Mouse (Mus musculus) heart, adult 2 months (tissue): ENCODE data around the gene Gm9112. TPM values are rescaled to one million over a fixed set of nuclear protein-coding genes. Genes with fewer than 3 reads are reported as not detected.
A peak's percentile ranks its signal among the peaks of the same experiment; 100 is the strongest.

Experiments used
- DNase-seq, 2 experiments: peaks; one replicate each; pipeline ENCODE4 v3.0.0; 2021
- H3K27ac ChIP-seq: fragments of 200-600 bp; 2 replicates; pipeline ENCODE4 v1.8.1; 2022
- H3K27me3 ChIP-seq: fragments of 200-500 bp; 2 replicates; pipeline ENCODE4 v1.6.1; 2012; ENCODE audit warnings: mild to moderate bottlenecking, low read length, inconsistent platforms, mixed read lengths; ENCODE audit not compliant: control insufficient read depth, insufficient read depth
- H3K36me3 ChIP-seq: fragments of 200-500 bp; 2 replicates; pipeline ENCODE4 v1.6.1; 2012; ENCODE audit warnings: low read length, inconsistent platforms; ENCODE audit not compliant: control insufficient read depth, insufficient read depth
- H3K4me1 ChIP-seq: fragments of 200-500 bp; 2 replicates; pipeline ENCODE4 v1.6.1; 2011; ENCODE audit warnings: low read length; ENCODE audit not compliant: control insufficient read depth, insufficient read depth
- H3K4me3 ChIP-seq: fragments of 200-600 bp; 2 replicates; pipeline ENCODE4 v1.8.1; 2022
- H3K79me2 ChIP-seq: fragments of 200-500 bp; replicated peaks from 2 replicates; pipeline ENCODE4 v1.6.1; 2012; ENCODE audit warnings: mild to moderate bottlenecking, inconsistent platforms, low read length, moderate library complexity, mixed read lengths; ENCODE audit not compliant: control insufficient read depth, insufficient read depth
- H3K9ac ChIP-seq: fragments of 200-500 bp; 2 replicates; pipeline ENCODE4 v1.6.1; 2012; ENCODE audit warnings: low read depth, mild to moderate bottlenecking, control low read depth, inconsistent platforms, low read length, mixed read lengths
- CTCF ChIP-seq: fragments of 200-600 bp; IDR thresholded peaks from 2 replicates; pipeline ENCODE4 v1.8.1; 2022; ENCODE audit warnings: antibody characterized with exemption, mild to moderate bottlenecking, moderate library complexity
- EP300 ChIP-seq: fragments of 200-500 bp; IDR thresholded peaks from 2 replicates; pipeline ENCODE4 v1.6.1; 2011; ENCODE audit warnings: low read depth, low read length, control low read depth; ENCODE audit not compliant: insufficient read depth
- POLR2A ChIP-seq: fragments of 200-500 bp; IDR thresholded peaks from 2 replicates; pipeline ENCODE4 v1.6.1; 2011; ENCODE audit warnings: mild to moderate bottlenecking, low read depth, low read length, control low read depth; ENCODE audit not compliant: insufficient read depth
- WGBS: fragments of 180-500 bp; shearing (Covaris S2); methylation state at CpG from one replicate; pipeline ENCODE4 v1.1.7; 2018; 5-methylcytosine and 5-hydroxymethylcytosine counted together
- intact Hi-C: fragments of 180-260 bp; cut with DNase I; formaldehyde crosslinking; loops from one replicate; pipeline ENCODE4 v1.15.1; 2025
- polyA plus RNA-seq: library from polyadenylated mRNA; depleted of rRNA; stranded (reverse); fragments of >200 nt; gene quantifications from 2 replicates; pipeline ENCODE4 v1.2.3, GENCODE M21; 2012; rRNA removed
- total RNA-seq, 2 experiments: library from RNA; stranded (reverse); gene quantifications; 2 replicates each; pipeline ENCODE4 v1.2.3; 2021

Gene Gm9112
- total and polyA plus RNA-seq, 3 experiments: not detected

DNA sequence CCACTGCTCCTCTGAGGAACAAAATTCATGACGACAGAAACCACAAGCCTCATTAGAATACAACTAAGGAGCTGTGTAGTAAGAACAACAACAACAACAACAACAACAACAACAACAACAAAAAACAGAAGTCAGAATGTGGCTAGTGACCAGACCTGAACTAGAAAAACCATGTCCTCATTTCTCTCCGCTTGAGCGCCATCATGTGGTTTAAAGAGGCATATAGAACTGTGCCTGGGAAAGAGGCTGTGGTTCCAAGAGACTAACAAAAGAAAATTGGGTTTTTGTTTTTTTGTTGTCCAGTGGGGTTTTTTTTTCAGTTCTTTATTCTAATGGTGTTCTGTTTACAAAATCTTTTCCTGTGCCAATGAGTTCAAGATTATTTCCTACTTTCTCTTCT lies 46.7 kb downstream of the Gm9112 start:
- Histone ChIP-seq H3K4me3 (no peak overlapping the region), H3K27ac (no peak overlapping the region), H3K27me3 (no peaks in the 10 kb centered on the region), H3K4me1 (no peaks in the 10 kb centered on the region), H3K36me3 (no peaks in the 10 kb centered on the region), H3K9ac (no peak overlapping the region), H3K79me2 (no peaks in the 10 kb centered on the region)
- peak in 1 of 2 experiments; percentile 4 for DNase-seq
- intact Hi-C loops: no loop called here
- TF ChIP-seq CTCF (peak; percentile 67), POLR2A (no peak), EP300 (no peak)
- 19% methylated on average over 3 of the region's 3 CpGs for WGBS

Other genes with a start within 250 kb of the Gm9112 start
- 1 to 10 TPM; 4.3 to 4.5 TPM for gene Hdac8, start 202.3 kb downstream of the Gm9112 start, total RNA-seq
- gene Hdac8, start 202.3 kb downstream of the Gm9112 start, polyA plus RNA-seq: 1.9 and 3.5 TPM in 2 replicates
- gene Phka1, start 63.4 kb downstream of the Gm9112 start, total RNA-seq: 10 to 100 TPM; 36.1 to 39.2 TPM
- gene Phka1, start 63.4 kb downstream of the Gm9112 start, polyA plus RNA-seq: 11.5 and 22.6 TPM in 2 replicates
- gene Gm3880, start 20.7 kb downstream of the Gm9112 start, total RNA-seq: not detected
- not detected in 2 replicates for gene Gm3880, start 20.7 kb downstream of the Gm9112 start, polyA plus RNA-seq
- not detected for gene Dmrtc1b, start 230 bp upstream of the Gm9112 start, total RNA-seq
- not detected in 2 replicates for gene Dmrtc1b, start 230 bp upstream of the Gm9112 start, polyA plus RNA-seq
- gene Dmrtc1c1, start 95.3 kb upstream of the Gm9112 start, total RNA-seq: not detected
- gene Dmrtc1c1, start 95.3 kb upstream of the Gm9112 start, polyA plus RNA-seq: not detected in 2 replicates
- not detected for gene Dmrtc1c2, start 147.0 kb upstream of the Gm9112 start, total RNA-seq
- not detected in 2 replicates for gene Dmrtc1c2, start 147.0 kb upstream of the Gm9112 start, polyA plus RNA-seq
- gene 1700031F05Rik, start 160.3 kb upstream of the Gm9112 start, total RNA-seq: not detected
- gene 1700031F05Rik, start 160.3 kb upstream of the Gm9112 start, polyA plus RNA-seq: not detected in 2 replicates
- gene Dmrtc1a, start 201.1 kb upstream of the Gm9112 start, total RNA-seq: under 1 TPM in 1 of 2 experiments, not detected in 1; 0.21 TPM
- gene Dmrtc1a, start 201.1 kb upstream of the Gm9112 start, polyA plus RNA-seq: 0.20 and 0.25 TPM in 2 replicates
- gene 1700011M02Rik, start 201.3 kb upstream of the Gm9112 start, total RNA-seq: not detected
- gene 1700011M02Rik, start 201.3 kb upstream of the Gm9112 start, polyA plus RNA-seq: not detected in 2 replicates
- not detected for gene 1700018G05Rik, start 220.7 kb upstream of the Gm9112 start, total RNA-seq
- gene 1700018G05Rik, start 220.7 kb upstream of the Gm9112 start, polyA plus RNA-seq: not detected in 2 replicates